Mouse (Mus musculus) right cerebral cortex, postnatal 25 days (tissue): ENCODE data around the gene Zfp354b.

Source experiments
- DNase-seq: peaks from one replicate; pipeline ENCODE4 v3.0.0; 2022

The Zfp354b gene

GRCm38 (mm10) chr11:50883756-50884155, 47.7 kb downstream of the Zfp354b start:
- DNase-seq = no peak

GRCm38 (mm10) chr11:50878641-50879040, 52.8 kb downstream of the Zfp354b start:
- no peak for DNase-seq
